ENCODE assay signal across 18 mouse cellular contexts in the genomic region with DNA sequence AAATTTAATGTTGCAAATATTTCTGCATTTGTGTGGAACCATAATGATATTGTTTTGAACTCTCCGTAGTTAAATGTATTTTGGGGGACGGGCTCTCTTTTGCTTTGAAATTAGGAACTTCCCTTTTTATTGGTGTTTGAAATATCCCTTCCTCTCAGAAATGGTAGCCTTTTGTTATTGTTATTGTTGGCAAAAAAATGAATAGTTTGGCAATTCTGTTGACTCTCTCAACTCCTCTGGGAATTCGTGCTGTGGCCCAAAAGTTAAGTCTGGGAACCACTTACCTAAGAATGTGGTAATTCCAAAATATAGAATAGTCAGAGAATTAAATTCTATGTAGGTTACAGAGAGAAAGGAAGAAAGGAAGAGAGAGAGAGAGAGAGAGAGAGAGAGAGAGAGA. TPM values are rescaled to one million over a fixed set of nuclear protein-coding genes. Genes with fewer than 3 reads are reported as not detected.
"Had no signal": no experiment of that assay in that cellular context is flagged by ENCODE, and none has a peak within 500 bp of the region (broad histone marks: within the 10 kb centered on the region; RNA-seq: fewer than 3 reads in every experiment).

No protein-coding gene starts in this region.

- DNase-seq: liver, postnatal 0 days; lung, adult 2 months; lung, postnatal 14 days; lung, postnatal 36 days; right cerebral cortex, postnatal 14 days; thymus, adult 2 months; thymus, postnatal 14 days; thymus, postnatal 36 days had no signal

- H3K36me3 ChIP-seq: lung, embryonic 15.5 days; midbrain, embryonic 12.5 days; midbrain, embryonic 15.5 days; neural tube, embryonic 12.5 days; stomach, embryonic 15.5 days had no signal

- H3K27me3 ChIP-seq: lung, embryonic 15.5 days; megakaryocyte, embryonic 14.5 days; midbrain, embryonic 12.5 days; midbrain, embryonic 15.5 days; neural tube, embryonic 12.5 days; stomach, embryonic 15.5 days had no signal

- H3K9ac ChIP-seq: liver, postnatal 0 days; lung, embryonic 15.5 days; midbrain, embryonic 12.5 days; midbrain, embryonic 15.5 days; neural tube, embryonic 12.5 days; stomach, embryonic 15.5 days had no signal

- H3K27ac ChIP-seq: lung, embryonic 15.5 days; macrophage; midbrain, embryonic 12.5 days; midbrain, embryonic 15.5 days; neural tube, embryonic 12.5 days; stomach, embryonic 15.5 days; stomach, postnatal 0 days had no signal

- H3K4me1 ChIP-seq: midbrain, embryonic 12.5 days; neural tube, embryonic 12.5 days; stomach, embryonic 15.5 days had no signal

- H3K4me3 ChIP-seq: lung, embryonic 15.5 days; megakaryocyte, embryonic 14.5 days; midbrain, embryonic 12.5 days; midbrain, embryonic 15.5 days; neural tube, embryonic 12.5 days; stomach, embryonic 15.5 days had no signal

- ATAC-seq: liver, postnatal 0 days; lung, postnatal 0 days; midbrain, embryonic 15.5 days had no signal

- H3K9me3 ChIP-seq: lung, embryonic 15.5 days; megakaryocyte, embryonic 14.5 days; midbrain, embryonic 15.5 days; neural tube, embryonic 12.5 days; stomach, embryonic 15.5 days had no signal

- H3K4me2 ChIP-seq: lung, embryonic 15.5 days; midbrain, embryonic 12.5 days; midbrain, embryonic 15.5 days; neural tube, embryonic 12.5 days; stomach, embryonic 15.5 days had no signal

RNA-seq across cellular contexts. Expression of gene Mep1a, which starts 17.6 kb away (rescaled TPM):
- polyA plus RNA-seq: lung, embryonic 15.5 days; lung, postnatal 0 days; macrophage; midbrain, embryonic 12.5 days; midbrain, postnatal 0 days; neural tube, embryonic 12.5 days had no signal

RNA-seq across cellular contexts. Expression of gene Ankrd66, which starts 23.3 kb away (rescaled TPM):
- polyA plus RNA-seq: midbrain, embryonic 12.5 days; neural tube, embryonic 12.5 days; stomach, postnatal 0 days; thymus, adult 2 months had no signal
